Mouse (Mus musculus): ENCODE measurements around the gene Sohlh1. TPM values are rescaled to one million over a fixed set of nuclear protein-coding genes. Genes with fewer than 3 reads are reported as not detected.

The Sohlh1 gene
- polyA plus RNA-seq, 1 experiment = not detected

- H3K27ac ChIP-seq (ENCODE audit: insufficient read depth, low read depth, low read length) = no peak overlapping the region
- WGBS = 38% methylated on average over 3 of the region's 3 CpGs
- no peak for TF ChIP-seq POLR2A (IDR thresholded peaks at IDR 0.05; ENCODE audit: insufficient read depth, low read depth, low read length)
- no peak for TF ChIP-seq CTCF (IDR thresholded peaks at IDR 0.05; ENCODE audit: insufficient read depth, low read depth, low read length)
- H3K4me1 ChIP-seq (ENCODE audit: control insufficient read depth, insufficient read depth, low read length) = peaks cover 13% of the 10 kb centered on the region
- H3K4me3 ChIP-seq (ENCODE audit: insufficient read depth, low read depth, low read length) = no peak overlapping the region
These were observed 5.6 kb upstream of the Sohlh1 start for GRCm38 (mm10) chr2:25852626-25853025.

- whole genome bisulfite sequencing = 12% methylated on average over 4 of the region's 4 CpGs
- H3K4me1 ChIP-seq (ENCODE audit: control insufficient read depth, insufficient read depth, low read length) = peaks cover 19% of the 10 kb centered on the region
- no peak overlapping the region for H3K4me3 ChIP-seq (ENCODE audit: insufficient read depth, low read depth, low read length)
- TF ChIP-seq POLR2A (IDR thresholded peaks at IDR 0.05; ENCODE audit: insufficient read depth, low read depth, low read length) (no peak), CTCF (IDR thresholded peaks at IDR 0.05; ENCODE audit: insufficient read depth, low read depth, low read length) (peak; percentile 88)
- H3K27ac ChIP-seq (ENCODE audit: insufficient read depth, low read depth, low read length) = no peak overlapping the region
These were observed 3.3 kb upstream of the Sohlh1 start for GRCm38 (mm10) chr2:25850330-25850729.

- TF ChIP-seq POLR2A (IDR thresholded peaks at IDR 0.05; ENCODE audit: insufficient read depth, low read depth, low read length) (no peak), CTCF (IDR thresholded peaks at IDR 0.05; ENCODE audit: insufficient read depth, low read depth, low read length) (no peak)
- no peak overlapping the region for H3K4me3 ChIP-seq (ENCODE audit: insufficient read depth, low read depth, low read length)
- no peak overlapping the region for H3K27ac ChIP-seq (ENCODE audit: insufficient read depth, low read depth, low read length)
- peaks cover 44% of the 10 kb centered on the region for H3K4me1 ChIP-seq (ENCODE audit: control insufficient read depth, insufficient read depth, low read length)
- 61% methylated on average over 8 of the region's 8 CpGs for WGBS
These were observed 532 bp downstream of the Sohlh1 start for GRCm38 (mm10) chr2:25846516-25846915.

GRCm38 (mm10) chr2:25844097-25844496 is 3.0 kb downstream of the Sohlh1 start:
- Histone ChIP-seq H3K4me3 (ENCODE audit: insufficient read depth, low read depth, low read length) (no peak overlapping the region), H3K4me1 (ENCODE audit: control insufficient read depth, insufficient read depth, low read length) (peaks cover 43% of the 10 kb centered on the region), H3K27ac (ENCODE audit: insufficient read depth, low read depth, low read length) (no peak overlapping the region)
- WGBS = 82% methylated on average over 3 of the region's 3 CpGs
- TF ChIP-seq CTCF (IDR thresholded peaks at IDR 0.05; ENCODE audit: insufficient read depth, low read depth, low read length) (no peak), POLR2A (IDR thresholded peaks at IDR 0.05; ENCODE audit: insufficient read depth, low read depth, low read length) (no peak)

DNA sequence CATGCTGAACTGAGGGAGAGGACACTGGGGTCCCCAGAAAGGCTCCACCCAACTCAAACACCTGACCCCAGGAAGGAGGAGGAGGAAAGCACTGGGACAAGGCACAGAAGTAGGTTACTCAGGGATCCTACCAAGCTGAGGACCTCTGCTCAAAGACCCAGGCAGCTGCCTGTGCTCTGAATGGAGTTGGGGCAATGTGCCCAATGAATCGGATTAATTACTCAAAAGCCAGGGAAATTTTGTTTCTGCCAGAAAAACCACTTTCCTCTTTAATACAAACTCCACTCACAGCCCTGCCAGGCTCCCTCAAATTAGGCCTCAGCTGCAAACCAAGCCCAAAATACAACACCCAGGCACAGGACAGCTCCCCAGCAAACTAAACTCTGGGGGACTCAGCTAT is 4.3 kb downstream of the Sohlh1 start:
- Histone ChIP-seq H3K27ac (ENCODE audit: insufficient read depth, low read depth, low read length) (peak overlapping the region; percentile 64), H3K4me1 (ENCODE audit: control insufficient read depth, insufficient read depth, low read length) (peaks cover 43% of the 10 kb centered on the region), H3K4me3 (ENCODE audit: insufficient read depth, low read depth, low read length) (no peak overlapping the region)
- WGBS = 24% methylated on average over 1 of the region's 1 CpGs
- TF ChIP-seq CTCF (IDR thresholded peaks at IDR 0.05; ENCODE audit: insufficient read depth, low read depth, low read length) = no peak

DNA sequence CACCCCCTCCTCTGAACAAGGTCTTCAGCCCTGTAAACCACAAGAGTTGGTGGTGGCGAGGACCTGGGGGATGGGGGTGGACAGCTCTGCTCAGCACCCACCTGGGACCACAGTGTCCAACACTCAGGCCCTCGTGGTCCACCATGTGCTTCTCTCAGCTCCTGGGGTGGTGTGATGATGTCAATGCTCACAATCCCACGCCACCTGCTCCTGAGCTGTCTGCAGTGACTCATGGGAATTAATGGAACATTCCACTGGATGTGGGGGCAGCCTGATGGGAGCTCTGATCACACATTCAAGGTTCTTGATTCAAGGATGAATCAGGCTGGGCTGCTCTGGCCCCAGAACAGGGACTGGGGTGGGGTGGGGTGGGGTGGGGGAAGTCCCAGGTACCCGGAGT is 4.9 kb downstream of the Sohlh1 start:
- peak overlapping the region; percentile 32; the same call in 1 of the 2 replicates for H3K27ac ChIP-seq (ENCODE audit: insufficient read depth, low read depth, low read length)
- TF ChIP-seq CTCF (IDR thresholded peaks at IDR 0.05; ENCODE audit: insufficient read depth, low read depth, low read length) (no peak), POLR2A (IDR thresholded peaks at IDR 0.05; ENCODE audit: insufficient read depth, low read depth, low read length) (no peak)
- WGBS = 54% methylated on average over 4 of the region's 4 CpGs

DNA sequence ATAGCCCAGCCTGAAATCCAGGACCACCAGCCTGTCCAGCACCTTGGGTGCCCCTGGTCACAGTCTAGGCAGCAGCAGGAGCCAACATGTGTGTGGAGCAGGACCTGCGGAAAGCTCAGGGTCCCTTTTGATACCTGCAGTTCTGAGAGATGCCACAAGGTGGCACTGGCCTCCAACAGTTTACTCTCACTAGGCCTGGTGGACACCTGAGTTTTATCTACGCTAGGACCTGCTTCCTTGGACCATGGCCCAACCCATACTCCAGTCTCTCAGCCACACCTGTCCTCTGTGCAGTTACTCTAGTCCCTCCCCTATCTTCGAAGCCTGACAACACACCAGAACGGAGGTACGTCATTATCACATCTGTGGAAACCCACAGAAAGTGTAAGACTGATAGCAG is 10.8 kb downstream of the Sohlh1 start:
- no peak overlapping the region for H3K4me3 ChIP-seq (ENCODE audit: insufficient read depth, low read depth, low read length)
- peaks cover 3% of the 10 kb centered on the region for H3K4me1 ChIP-seq (ENCODE audit: control insufficient read depth, insufficient read depth, low read length)
- TF ChIP-seq POLR2A (IDR thresholded peaks at IDR 0.05; ENCODE audit: insufficient read depth, low read depth, low read length) = no peak
- peak; percentile 66 for TF ChIP-seq CTCF (IDR thresholded peaks at IDR 0.05; ENCODE audit: insufficient read depth, low read depth, low read length)
- 45% methylated on average over 5 of the region's 5 CpGs for WGBS
- no peak overlapping the region for H3K27ac ChIP-seq (ENCODE audit: insufficient read depth, low read depth, low read length)

More for the DNA sequence above, 4.9 kb downstream of the Sohlh1 start:
- Histone ChIP-seq H3K4me3 (ENCODE audit: insufficient read depth, low read depth, low read length) (no peak overlapping the region), H3K4me1 (ENCODE audit: control insufficient read depth, insufficient read depth, low read length) (peaks cover 43% of the 10 kb centered on the region)

GRCm38 (mm10) chr2:25830786-25831185 is 16.3 kb downstream of the Sohlh1 start:
- TF ChIP-seq CTCF (IDR thresholded peaks at IDR 0.05; ENCODE audit: insufficient read depth, low read depth, low read length) (no peak), POLR2A (IDR thresholded peaks at IDR 0.05; ENCODE audit: insufficient read depth, low read depth, low read length) (no peak)
- Histone ChIP-seq H3K27ac (ENCODE audit: insufficient read depth, low read depth, low read length) (no peak overlapping the region), H3K4me3 (ENCODE audit: insufficient read depth, low read depth, low read length) (no peak overlapping the region), H3K4me1 (ENCODE audit: control insufficient read depth, insufficient read depth, low read length) (no peaks in the 10 kb centered on the region)
- 44% methylated on average over 3 of the region's 3 CpGs for WGBS

DNA sequence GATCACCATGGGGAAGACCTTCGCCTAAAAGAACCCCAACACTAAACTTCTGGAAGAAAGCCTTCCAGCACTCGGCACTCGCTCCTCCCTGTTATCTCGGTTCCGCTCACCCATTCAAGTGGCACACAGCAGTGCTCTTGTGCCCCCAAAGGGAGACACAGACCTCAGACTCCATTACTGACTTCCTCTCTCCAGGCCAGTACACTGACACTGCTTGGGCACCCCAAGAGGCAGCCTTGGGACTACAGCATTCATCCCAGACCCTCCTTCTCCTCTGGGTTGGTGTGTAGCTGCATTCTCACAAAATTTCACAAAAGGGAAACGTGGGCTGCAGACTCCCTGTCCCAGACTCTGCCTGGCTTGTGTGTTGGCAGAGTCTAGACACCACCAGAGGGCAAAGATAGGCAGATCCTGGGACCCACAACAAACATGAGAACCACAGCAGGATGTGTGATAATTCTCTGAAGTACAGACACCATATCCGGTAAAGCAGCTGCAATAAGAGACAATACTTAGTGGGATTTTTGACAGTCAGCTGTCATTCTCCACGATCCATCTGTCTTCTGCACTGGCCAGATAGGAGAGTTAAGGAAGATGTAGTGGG is 18.6 kb downstream of the Sohlh1 start:
- no peak for TF ChIP-seq POLR2A (IDR thresholded peaks at IDR 0.05; ENCODE audit: insufficient read depth, low read depth, low read length)
- no peak for TF ChIP-seq CTCF (IDR thresholded peaks at IDR 0.05; ENCODE audit: insufficient read depth, low read depth, low read length)
- no peak overlapping the region for H3K4me3 ChIP-seq (ENCODE audit: insufficient read depth, low read depth, low read length)

DNA sequence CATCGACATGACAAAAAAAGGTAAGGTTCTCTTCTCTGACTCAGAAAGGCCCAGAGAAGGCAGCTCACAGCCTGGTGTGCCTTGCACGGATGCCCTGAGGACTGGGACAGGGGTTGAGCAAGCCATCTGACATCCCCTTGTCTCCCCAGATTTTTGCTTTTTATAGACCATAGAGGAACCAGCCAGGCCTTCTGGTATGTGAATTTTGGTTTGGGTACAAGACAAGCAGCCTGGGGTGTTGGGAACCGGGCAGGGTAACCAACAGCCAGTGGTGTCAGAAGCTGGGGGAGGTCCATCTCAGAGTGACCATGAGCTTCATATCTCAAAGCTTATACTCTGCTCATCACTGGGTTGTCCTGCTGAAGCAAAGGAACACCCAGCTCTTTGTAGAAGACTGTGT is 22.3 kb downstream of the Sohlh1 start:
- Histone ChIP-seq H3K4me1 (ENCODE audit: control insufficient read depth, insufficient read depth, low read length) (no peaks in the 10 kb centered on the region), H3K27ac (ENCODE audit: insufficient read depth, low read depth, low read length) (no peak overlapping the region), H3K4me3 (ENCODE audit: insufficient read depth, low read depth, low read length) (no peak overlapping the region)
- WGBS = 92% methylated on average over 3 of the region's 3 CpGs
- TF ChIP-seq POLR2A (IDR thresholded peaks at IDR 0.05; ENCODE audit: insufficient read depth, low read depth, low read length) (no peak), CTCF (IDR thresholded peaks at IDR 0.05; ENCODE audit: insufficient read depth, low read depth, low read length) (no peak)

More for the DNA sequence above, 18.6 kb downstream of the Sohlh1 start:
- Histone ChIP-seq H3K27ac (ENCODE audit: insufficient read depth, low read depth, low read length) (no peak overlapping the region), H3K4me1 (ENCODE audit: control insufficient read depth, insufficient read depth, low read length) (no peaks in the 10 kb centered on the region)
- WGBS = 71% methylated on average over 8 of the region's 8 CpGs
